Mouse (Mus musculus) T-helper 1 cell (primary cell): Measurements from ENCODE around the gene Tfdp2.

Experiments used
- in situ Hi-C: fragments of 300-600 bp; cut with MboI, MseI; formaldehyde crosslinking; loops from one replicate; pipeline ENCODE4 v1.15.1; 2025; ENCODE audit warnings: high pct_unique_total_duplicates

The Tfdp2 gene

GRCm38 (mm10) chr9:96369654-96370384 lies 173.7 kb downstream of the Tfdp2 start:
- in situ Hi-C loops: no loop called here

GRCm38 (mm10) chr9:96371075-96371474 lies 175.0 kb downstream of the Tfdp2 start:
- in situ Hi-C loops: no loop called here
